Mouse (Mus musculus): Measurements from ENCODE around the gene Dnajc30.

Dnajc30 gene

GRCm38 (mm10) chr5:135109976-135110375 lies 46.0 kb downstream of the Dnajc30 start:
- DNase-seq, result no peak

DNA sequence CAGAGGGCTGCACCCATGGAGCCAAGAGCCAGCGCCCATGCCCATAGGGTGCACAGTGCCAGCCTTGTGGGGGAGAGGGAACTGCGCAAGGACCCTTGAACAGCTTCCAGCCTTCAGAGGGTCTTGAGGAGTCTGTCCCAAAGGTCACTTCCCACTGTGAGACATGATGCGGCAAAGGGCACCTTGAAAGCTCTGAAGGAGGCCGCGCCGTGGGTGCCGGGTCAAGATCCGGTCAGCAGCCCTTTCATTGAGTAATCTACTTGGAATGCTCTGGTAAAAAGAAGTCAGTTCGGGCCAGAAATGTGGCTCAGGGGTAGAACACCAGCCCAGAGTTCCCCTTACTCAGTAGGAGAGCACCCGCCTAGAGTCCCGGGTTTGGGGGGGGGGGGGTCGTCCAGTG lies 49.8 kb downstream of the Dnajc30 start:
- DNase-seq, result no peak

GRCm38 (mm10) chr5:135115241-135115640 lies 51.2 kb downstream of the Dnajc30 start:
- no peak for DNase-seq
